Mouse (Mus musculus) brain, embryonic 14.5 days (tissue): Measurements from ENCODE around the gene Osbp.

Experiments used
- CTCF ChIP-seq: fragments of 200-500 bp; IDR thresholded peaks from 2 replicates; pipeline ENCODE4 v1.5.1; 2012; ENCODE audit warnings: inconsistent platforms, mild to moderate bottlenecking, moderate library complexity, borderline replicate concordance; ENCODE audit not compliant: insufficient read depth, insufficient read length; ENCODE audit errors: extremely low read depth
- POLR2A ChIP-seq: fragments of 200-500 bp; IDR thresholded peaks from 2 replicates; pipeline ENCODE4 v1.6.1; 2012; ENCODE audit warnings: mild to moderate bottlenecking, inconsistent platforms, borderline replicate concordance; ENCODE audit not compliant: poor library complexity, insufficient read depth, insufficient read length, severe bottlenecking; ENCODE audit errors: extremely low read depth

GRCm38 (mm10) chr19:12024149-12024548 lies 58.4 kb downstream of the Osbp start:
- TF ChIP-seq CTCF, result no peak
- no peak for TF ChIP-seq POLR2A
